Mouse (Mus musculus) brain, embryonic 14.5 days (tissue): ENCODE data around the gene Ptrh1.

Source experiments
- CTCF ChIP-seq: fragments of 200-500 bp; IDR thresholded peaks from 2 replicates; pipeline ENCODE4 v1.5.1; 2012; ENCODE audit warnings: inconsistent platforms, mild to moderate bottlenecking, moderate library complexity, borderline replicate concordance; ENCODE audit not compliant: insufficient read depth, insufficient read length; ENCODE audit errors: extremely low read depth
- POLR2A ChIP-seq: fragments of 200-500 bp; IDR thresholded peaks from 2 replicates; pipeline ENCODE4 v1.6.1; 2012; ENCODE audit warnings: mild to moderate bottlenecking, inconsistent platforms, borderline replicate concordance; ENCODE audit not compliant: poor library complexity, insufficient read depth, insufficient read length, severe bottlenecking; ENCODE audit errors: extremely low read depth

DNA sequence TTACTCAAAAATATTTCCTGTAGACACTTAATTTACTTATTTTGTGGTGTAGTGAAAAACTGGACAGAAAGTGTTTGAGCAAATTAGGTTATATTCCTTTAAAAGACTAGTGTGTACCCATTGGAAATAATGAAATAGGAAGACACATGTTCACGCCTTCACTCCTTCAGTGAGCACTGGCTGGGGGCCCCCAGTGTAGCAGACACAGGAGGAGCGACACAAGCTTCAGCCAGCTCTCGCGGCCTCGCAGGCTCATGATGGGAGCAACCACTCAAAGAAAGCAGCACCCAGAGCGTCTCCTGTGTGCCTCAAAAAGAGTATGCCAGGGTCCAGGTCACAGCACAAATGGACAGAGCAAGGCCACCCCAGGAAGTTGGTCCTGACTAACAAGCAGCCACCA, 50.2 kb downstream of the Ptrh1 start:
- TF ChIP-seq CTCF (no peak), POLR2A (no peak)
